Mouse (Mus musculus) embryonic facial prominence, embryonic 11.5 days (tissue): ENCODE results near the gene Gtf2h3. TPM values are rescaled to one million over a fixed set of nuclear protein-coding genes. Genes with fewer than 3 reads are reported as not detected.
"Not testable (repeated sequence)": the region's sequence is repeated elsewhere in the genome, so short reads cannot be mapped to it uniquely, and the experiment has no call there.

Source experiments
- ATAC-seq: fragments of 200-750 bp; cut with Nextera tagmentation; replicated peaks from 2 replicates; pipeline ENCODE4 v1.8.0; 2017; ENCODE audit warnings: low read depth; ENCODE audit not compliant: insufficient number of reproducible peaks, low FRiP score, low TSS enrichment
- DNase-seq: peaks from one replicate; pipeline ENCODE4 v3.0.0-alpha.2; 2015; ENCODE audit warnings: low spot score
- H3K27ac ChIP-seq: fragments of 300-500 bp; sonication (generic); replicated peaks from 2 replicates; pipeline ENCODE4 v1.5.1; 2014; ENCODE audit warnings: mild to moderate bottlenecking, low read depth, low read length, control low read depth
- H3K27me3 ChIP-seq: fragments of 300-500 bp; sonication (generic); 2 replicates; pipeline ENCODE4 v1.6.1; 2014; ENCODE audit warnings: mild to moderate bottlenecking, low read length, moderate library complexity, mixed read lengths; ENCODE audit not compliant: control insufficient read depth, insufficient read depth
- H3K36me3 ChIP-seq: fragments of 300-500 bp; sonication (generic); replicated peaks from 2 replicates; pipeline ENCODE4 v1.6.1; 2014; ENCODE audit warnings: low read depth, mild to moderate bottlenecking, low read length, moderate library complexity, mixed read lengths; ENCODE audit not compliant: control insufficient read depth, insufficient read depth
- H3K4me1 ChIP-seq: fragments of 300-500 bp; sonication (generic); 2 replicates; pipeline ENCODE4 v1.6.1; 2014; ENCODE audit warnings: low read length, mixed read lengths; ENCODE audit not compliant: control insufficient read depth, insufficient read depth
- H3K4me2 ChIP-seq: fragments of 300-500 bp; sonication (generic); 2 replicates; pipeline ENCODE4 v1.6.1; 2014; ENCODE audit warnings: low read depth, mild to moderate bottlenecking, control low read depth, low read length, moderate library complexity
- H3K4me3 ChIP-seq: fragments of 300-500 bp; sonication (generic); 2 replicates; pipeline ENCODE4 v1.5.1; 2014; ENCODE audit warnings: low read depth, low read length, control low read depth
- H3K9ac ChIP-seq: fragments of 300-500 bp; sonication (generic); replicated peaks from 2 replicates; pipeline ENCODE4 v1.6.1; 2014; ENCODE audit warnings: mild to moderate bottlenecking, control low read depth, low read length
- H3K9me3 ChIP-seq: fragments of 300-500 bp; sonication (generic); replicated peaks from 2 replicates; pipeline ENCODE4 v1.6.1; 2016; ENCODE audit warnings: mild to moderate bottlenecking, low read length, inconsistent platforms, mixed read lengths; ENCODE audit not compliant: control insufficient read depth
- WGBS: fragments of 180-500 bp; shearing (Covaris S2); extraction: QIAGEN DNeasy Blood & Tissue Kit; methylation state at CpG from one replicate; pipeline ENCODE4 v1.1.7; 2014; 5-methylcytosine and 5-hydroxymethylcytosine counted together
- polyA plus RNA-seq: library from polyadenylated mRNA; unstranded; fragments of >200 nt; fragmentation: Nextera tagmentation; extraction: Ambion mirVana; gene quantifications from 2 replicates; pipeline ENCODE4 v1.2.1, GENCODE M21; 2014

The Gtf2h3 gene
- polyA plus RNA-seq, 1 experiment from 2014 or later = 90.1 TPM

DNA sequence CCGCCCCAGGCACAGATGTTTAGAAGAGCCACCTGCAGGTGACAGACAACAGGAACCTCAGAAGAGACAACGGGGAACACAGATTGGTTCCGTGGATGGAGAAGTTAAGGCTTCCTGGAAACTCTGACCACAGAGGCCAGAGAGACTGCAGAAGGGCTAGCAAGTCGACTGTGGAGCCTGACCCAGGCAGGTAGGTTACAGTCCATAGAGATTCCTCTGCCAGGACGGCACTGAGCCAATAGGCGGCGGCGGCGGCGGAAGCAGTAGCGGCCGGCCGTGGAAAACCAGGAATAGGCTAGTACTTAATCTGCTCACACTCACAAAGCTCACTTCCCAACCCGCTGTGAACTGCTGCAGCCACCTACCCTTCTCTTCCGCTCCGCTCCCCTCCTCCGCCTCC is 42.2 kb upstream of the Gtf2h3 start:
- H3K27me3 ChIP-seq = no peaks in the 10 kb centered on the region
- H3K9me3 ChIP-seq = no peaks in the 10 kb centered on the region
- DNase-seq (peak; percentile 38), ATAC-seq (no peak)
- no peaks in the 10 kb centered on the region for H3K36me3 ChIP-seq
- 0 out of 2 replicates have a peak overlapping the region, but pooled peaks have one; percentile 5 for H3K4me3 ChIP-seq
- WGBS = 3% methylated on average over 17 of the region's 17 CpGs
- peak overlapping the region; percentile 47; the same call in 1 of the 2 replicates for H3K9ac ChIP-seq
- H3K27ac ChIP-seq = no peak overlapping the region
- 0 out of 2 replicates have a peak, but pooled peaks cover 1% of the 10 kb centered on the region for H3K4me1 ChIP-seq
- peak overlapping the region; percentile 10; the same call in 1 of the 2 replicates for H3K4me2 ChIP-seq

DNA sequence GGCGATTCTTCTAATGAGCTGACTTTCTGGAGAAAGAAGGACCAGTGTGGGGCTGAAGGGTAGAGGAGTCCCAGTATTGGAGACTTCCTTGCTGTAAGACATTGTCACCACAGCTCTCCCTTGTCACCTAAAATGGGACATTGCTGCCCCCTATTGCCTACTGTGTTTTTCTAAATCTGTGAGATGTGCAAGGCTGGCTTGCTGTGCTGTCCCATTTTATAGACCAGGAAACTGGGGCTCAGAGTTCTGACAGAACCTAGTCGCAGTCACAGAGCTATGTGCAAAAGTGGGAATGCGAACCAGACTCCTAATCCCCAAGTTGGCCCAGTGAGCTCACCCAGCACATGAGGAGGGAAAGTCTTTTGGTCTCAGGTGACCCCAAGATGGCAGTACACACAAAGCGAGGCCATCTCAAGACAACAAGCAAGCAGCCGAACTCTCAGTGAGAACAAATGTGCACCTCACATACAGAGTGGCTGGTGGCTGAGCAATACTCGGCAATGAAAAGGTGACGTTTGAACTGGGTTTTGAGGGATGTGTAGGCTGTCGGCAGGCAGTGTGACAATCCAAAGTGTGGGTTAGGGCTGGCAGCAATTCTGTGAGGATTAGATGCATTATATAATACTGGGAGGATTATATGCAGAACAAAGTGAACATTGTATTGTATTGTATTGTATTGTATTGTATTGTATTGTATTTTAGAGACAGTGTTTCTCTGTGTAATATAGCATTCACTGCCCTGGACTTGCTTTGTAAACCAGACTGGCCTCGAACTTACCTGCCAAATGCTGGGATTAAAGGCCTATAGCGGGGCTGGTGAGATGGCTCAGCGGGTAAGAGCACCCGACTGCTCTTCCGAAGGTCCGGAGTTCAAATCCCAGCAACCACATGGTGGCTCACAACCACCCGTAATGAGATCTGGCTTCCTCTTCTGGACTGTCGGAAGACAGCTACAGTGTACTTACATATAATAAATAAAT is 39.8 kb upstream of the Gtf2h3 start:
- DNase-seq = peak; percentile 48

GRCm38 (mm10) chr5:124539905-124540304 is 39.0 kb upstream of the Gtf2h3 start:
- H3K4me3 ChIP-seq = peak overlapping the region; percentile 94
- H3K4me2 ChIP-seq = peak overlapping the region; percentile 19; the same call in 1 of the 2 replicates
- DNase-seq = no peak

More for the DNA sequence above, 39.8 kb upstream of the Gtf2h3 start:
- no peaks in the 10 kb centered on the region for H3K9me3 ChIP-seq
- no peaks in the 10 kb centered on the region for H3K27me3 ChIP-seq
- H3K27ac ChIP-seq = no peak overlapping the region
- ATAC-seq = no peak
- H3K4me2 ChIP-seq = no peak overlapping the region
- peaks cover 2% of the 10 kb centered on the region for H3K36me3 ChIP-seq
- H3K9ac ChIP-seq = no peak overlapping the region
- H3K4me1 ChIP-seq = peaks cover 3% of the 10 kb centered on the region; the same call in 1 of the 2 replicates
- H3K4me3 ChIP-seq = no peak overlapping the region
- WGBS = 77% methylated on average over 14 of the region's 16 CpGs

DNA sequence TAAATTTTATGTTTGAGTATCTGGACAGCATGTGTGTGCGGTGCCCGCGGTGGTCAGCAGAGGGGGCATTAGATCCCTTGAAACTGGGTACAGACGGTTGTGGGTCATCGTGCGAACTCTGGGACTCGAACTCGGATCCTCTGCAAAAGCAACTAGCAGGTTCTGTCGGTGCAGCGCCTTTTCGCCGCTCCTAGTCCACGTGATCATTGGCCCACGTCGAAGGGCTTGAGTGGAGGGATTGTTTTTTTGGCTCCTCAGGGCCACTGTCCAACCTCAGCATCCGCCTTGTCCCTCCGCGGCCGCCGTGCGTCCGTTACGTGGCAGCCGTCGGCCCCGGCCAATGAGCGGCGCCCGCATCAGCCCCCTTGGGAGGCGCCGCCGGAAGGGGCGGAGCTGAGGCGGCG is 38.6 kb upstream of the Gtf2h3 start, which contains the start of gene Tmed2:
Gene Tmed2 (plus strand): TSS at position 313 of the 404 bp plus-strand sequence.
- Histone ChIP-seq H3K27me3 (no peaks in the 10 kb centered on the region), H3K9ac (peak within 1 kb of the TSS; percentile 71), H3K4me1 (peaks cover 3% of the 10 kb centered on the region; the same call in 1 of the 2 replicates), H3K27ac (peak within 1 kb of the TSS; percentile 82), H3K4me3 (peak within 1 kb of the TSS; percentile 94), H3K36me3 (peaks cover 8% of the 10 kb centered on the region), H3K4me2 (peak within 1 kb of the TSS; percentile 33), H3K9me3 (no peaks in the 10 kb centered on the region)
- ATAC-seq = peak; percentile 89
- WGBS = under 1% methylated on average over 32 of the region's 35 CpGs
- peak; percentile 98 for DNase-seq

More at GRCm38 (mm10) chr5:124539905-124540304, 39.0 kb upstream of the Gtf2h3 start:
- WGBS = 74% methylated on average over 4 of the region's 4 CpGs
- ATAC-seq = no peak
- Histone ChIP-seq H3K27me3 (no peaks in the 10 kb centered on the region), H3K27ac (no peak overlapping the region), H3K4me1 (peaks cover 3% of the 10 kb centered on the region; the same call in 1 of the 2 replicates), H3K36me3 (peaks cover 4% of the 10 kb centered on the region), H3K9me3 (no peaks in the 10 kb centered on the region), H3K9ac (no peak overlapping the region; the same call in 1 of the 2 replicates)

- Histone ChIP-seq H3K36me3 (peaks cover 10% of the 10 kb centered on the region), H3K27me3 (no peaks in the 10 kb centered on the region), H3K4me1 (peaks cover 3% of the 10 kb centered on the region; the same call in 1 of the 2 replicates), H3K4me2 (peak overlapping the region; percentile 33), H3K27ac (peak overlapping the region; percentile 82), H3K9me3 (no peaks in the 10 kb centered on the region), H3K9ac (peak overlapping the region; percentile 71), H3K4me3 (peak overlapping the region; percentile 94)
- ATAC-seq = peak; percentile 55
- under 1% methylated on average over 64 of the region's 89 CpGs for WGBS
- peak; percentile 58 for DNase-seq
Measured at GRCm38 (mm10) chr5:124540905-124541601, 37.9 kb upstream of the Gtf2h3 start.

- ATAC-seq = no peak
- 17% methylated on average over 8 of the region's 8 CpGs for WGBS
- Histone ChIP-seq H3K4me3 (peak overlapping the region; percentile 94), H3K4me2 (peak overlapping the region; percentile 33), H3K36me3 (peaks cover 15% of the 10 kb centered on the region), H3K27me3 (no peaks in the 10 kb centered on the region), H3K9me3 (no peaks in the 10 kb centered on the region), H3K4me1 (peaks cover 3% of the 10 kb centered on the region; the same call in 1 of the 2 replicates), H3K27ac (no peak overlapping the region), H3K9ac (peak overlapping the region; percentile 71)
- DNase-seq = no peak
Measured at GRCm38 (mm10) chr5:124541602-124541973, 37.4 kb upstream of the Gtf2h3 start.

DNA sequence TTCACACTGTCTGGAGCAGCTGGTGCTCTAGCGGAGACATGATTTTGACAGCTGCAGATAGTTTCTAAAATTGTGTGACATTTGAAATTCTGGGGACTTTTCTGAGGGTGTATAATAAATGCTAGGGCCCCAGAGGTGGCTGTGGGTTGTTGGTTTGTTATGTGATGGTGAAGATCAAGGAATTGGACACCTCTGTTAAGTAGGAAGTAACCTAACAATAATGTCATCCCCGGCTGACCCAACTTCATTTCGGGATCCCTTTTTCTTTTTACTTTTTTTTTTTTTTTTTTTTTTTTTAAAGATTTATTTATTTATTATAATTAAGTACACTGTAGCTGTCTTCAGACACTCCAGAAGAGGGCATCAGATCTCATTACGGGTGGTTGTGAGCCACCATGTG is 28.2 kb upstream of the Gtf2h3 start:
- peaks cover 14% of the 10 kb centered on the region for H3K36me3 ChIP-seq

More for the DNA sequence above, 28.2 kb upstream of the Gtf2h3 start:
- H3K27me3 ChIP-seq, H3K27ac ChIP-seq, H3K9me3 ChIP-seq, ATAC-seq, H3K4me3 ChIP-seq, H3K9ac ChIP-seq, H3K4me2 ChIP-seq, H3K4me1 ChIP-seq, DNase-seq: not testable (repeated sequence)
- WGBS = 72% methylated on average over 4 of the region's 4 CpGs
